Mouse (Mus musculus) midbrain, embryonic 10.5 days (tissue): ENCODE results near the gene Luc7l. TPM values are rescaled to one million over a fixed set of nuclear protein-coding genes. Genes with fewer than 3 reads are reported as not detected.
"Not testable (repeated sequence)": the region's sequence is repeated elsewhere in the genome, so short reads cannot be mapped to it uniquely, and the experiment has no call there.

ENCODE experiments used
- DNase-seq: peaks from one replicate; pipeline ENCODE4 v3.0.0-alpha.2; 2017; ENCODE audit warnings: low spot score
- H3K27ac ChIP-seq: fragments of 300-500 bp; sonication (generic); replicated peaks from 2 replicates; pipeline ENCODE4 v1.5.1; 2016; ENCODE audit warnings: mild to moderate bottlenecking
- H3K27me3 ChIP-seq: fragments of 300-500 bp; sonication (generic); 2 replicates; pipeline ENCODE4 v1.6.1; 2016; ENCODE audit warnings: low read depth, mild to moderate bottlenecking; ENCODE audit not compliant: poor library complexity, severe bottlenecking
- H3K36me3 ChIP-seq: fragments of 300-500 bp; sonication (generic); 2 replicates; pipeline ENCODE4 v1.6.1; 2016; ENCODE audit warnings: mild to moderate bottlenecking, moderate library complexity
- H3K4me1 ChIP-seq: fragments of 300-500 bp; sonication (generic); 2 replicates; pipeline ENCODE4 v1.6.1; 2016
- H3K4me3 ChIP-seq: fragments of 300-500 bp; sonication (generic); 2 replicates; pipeline ENCODE4 v1.5.1; 2016; ENCODE audit warnings: mild to moderate bottlenecking, moderate library complexity
- H3K9me3 ChIP-seq: fragments of 300-500 bp; sonication (generic); replicated peaks from 2 replicates; pipeline ENCODE4 v1.6.1; 2016; ENCODE audit warnings: mild to moderate bottlenecking
- WGBS: fragments of 180-500 bp; shearing (Covaris S2); methylation state at CpG from one replicate; pipeline ENCODE4 v1.1.7; 2016; 5-methylcytosine and 5-hydroxymethylcytosine counted together
- polyA plus RNA-seq: library from polyadenylated mRNA; unstranded; fragments of >200 nt; fragmentation: Nextera tagmentation; extraction: Ambion mirVana; gene quantifications from 2 replicates; pipeline ENCODE4 v1.2.1, GENCODE M21; 2016

Gene Luc7l
- polyA plus RNA-seq, 1 experiment from 2014 or later: 131 TPM

- H3K4me3 ChIP-seq: no peak overlapping the region
- no peaks in the 10 kb centered on the region for H3K27me3 ChIP-seq
- no peaks in the 10 kb centered on the region for H3K9me3 ChIP-seq
- no peaks in the 10 kb centered on the region for H3K4me1 ChIP-seq
- no peak overlapping the region for H3K27ac ChIP-seq
- no peak for DNase-seq
- 87% methylated on average over 1 of the region's 1 CpGs for WGBS
- H3K36me3 ChIP-seq: peaks cover 98% of the 10 kb centered on the region
Measured at GRCm38 (mm10) chr17:26268851-26269250, 16.2 kb downstream of the Luc7l start.

GRCm38 (mm10) chr17:26269577-26269976 is 16.9 kb downstream of the Luc7l start:
- not testable (repeated sequence) for H3K4me1 ChIP-seq, H3K27ac ChIP-seq, H3K27me3 ChIP-seq, DNase-seq, H3K4me3 ChIP-seq, H3K9me3 ChIP-seq
- 98% methylated on average over 10 of the region's 10 CpGs for WGBS
- peaks cover 98% of the 10 kb centered on the region for H3K36me3 ChIP-seq

GRCm38 (mm10) chr17:26272586-26272985 is 19.9 kb downstream of the Luc7l start:
- H3K9me3 ChIP-seq: no peaks in the 10 kb centered on the region
- H3K4me1 ChIP-seq: no peaks in the 10 kb centered on the region
- 94% methylated on average over 3 of the region's 3 CpGs for WGBS
- H3K27me3 ChIP-seq: no peaks in the 10 kb centered on the region
- DNase-seq: no peak
- no peak overlapping the region for H3K4me3 ChIP-seq
- H3K36me3 ChIP-seq: peaks cover 97% of the 10 kb centered on the region
- no peak overlapping the region for H3K27ac ChIP-seq

- Histone ChIP-seq H3K4me3 (no peak overlapping the region), H3K9me3 (no peaks in the 10 kb centered on the region), H3K36me3 (peaks cover 98% of the 10 kb centered on the region), H3K27ac (no peak overlapping the region), H3K4me1 (no peaks in the 10 kb centered on the region), H3K27me3 (no peaks in the 10 kb centered on the region)
- DNase-seq: no peak
- 93% methylated on average over 13 of the region's 13 CpGs for WGBS
Measured at GRCm38 (mm10) chr17:26275933-26276332, 23.2 kb downstream of the Luc7l start.

- Histone ChIP-seq H3K9me3 (no peaks in the 10 kb centered on the region), H3K36me3 (peaks cover 98% of the 10 kb centered on the region), H3K27ac (no peak overlapping the region), H3K4me1 (no peaks in the 10 kb centered on the region), H3K4me3 (no peak overlapping the region), H3K27me3 (no peaks in the 10 kb centered on the region)
- WGBS: 98% methylated on average over 4 of the region's 4 CpGs
- DNase-seq: peak; percentile 33
Measured at GRCm38 (mm10) chr17:26276711-26277110, 24.0 kb downstream of the Luc7l start.

GRCm38 (mm10) chr17:26286199-26286955 is 33.7 kb downstream of the Luc7l start:
- Histone ChIP-seq H3K4me1 (no peaks in the 10 kb centered on the region), H3K9me3 (peaks cover 6% of the 10 kb centered on the region), H3K4me3 (no peak overlapping the region), H3K27me3 (no peaks in the 10 kb centered on the region), H3K27ac (no peak overlapping the region), H3K36me3 (peaks cover 100% of the 10 kb centered on the region)
- DNase-seq: no peak
- whole genome bisulfite sequencing: 87% methylated on average over 8 of the region's 8 CpGs

- Histone ChIP-seq H3K36me3 (peaks cover 76% of the 10 kb centered on the region), H3K4me3 (no peak overlapping the region), H3K9me3 (peaks cover 20% of the 10 kb centered on the region), H3K27me3 (no peaks in the 10 kb centered on the region), H3K4me1 (no peaks in the 10 kb centered on the region), H3K27ac (no peak overlapping the region)
- no peak for DNase-seq
- WGBS: 84% methylated on average over 4 of the region's 4 CpGs
Measured at GRCm38 (mm10) chr17:26289475-26289874, 36.8 kb downstream of the Luc7l start.

GRCm38 (mm10) chr17:26298318-26298717 is 45.6 kb downstream of the Luc7l start:
- not testable (repeated sequence) for DNase-seq, H3K27me3 ChIP-seq, H3K4me3 ChIP-seq, H3K36me3 ChIP-seq, H3K4me1 ChIP-seq, H3K27ac ChIP-seq
- WGBS: 89% methylated on average over 4 of the region's 4 CpGs
- peaks cover 24% of the 10 kb centered on the region for H3K9me3 ChIP-seq

- H3K27me3 ChIP-seq: peaks cover 9% of the 10 kb centered on the region
- H3K36me3 ChIP-seq: no peaks in the 10 kb centered on the region
- no peaks in the 10 kb centered on the region for H3K4me1 ChIP-seq
- DNase-seq: peak; percentile 61
- 22% methylated on average over 6 of the region's 6 CpGs for WGBS
- H3K27ac ChIP-seq: no peak overlapping the region
- no peaks in the 10 kb centered on the region for H3K9me3 ChIP-seq
- H3K4me3 ChIP-seq: no peak overlapping the region
Measured at GRCm38 (mm10) chr17:26314291-26314690, 61.6 kb downstream of the Luc7l start.

GRCm38 (mm10) chr17:26315474-26315873 is 62.8 kb downstream of the Luc7l start:
- no peak overlapping the region for H3K4me3 ChIP-seq
- no peaks in the 10 kb centered on the region for H3K36me3 ChIP-seq
- H3K27ac ChIP-seq: no peak overlapping the region
- DNase-seq: no peak
- no peaks in the 10 kb centered on the region for H3K4me1 ChIP-seq
- H3K9me3 ChIP-seq: no peaks in the 10 kb centered on the region; the same call in 1 of the 2 replicates
- WGBS: 36% methylated on average over 10 of the region's 10 CpGs
- peaks cover 9% of the 10 kb centered on the region for H3K27me3 ChIP-seq

- Histone ChIP-seq H3K9me3 (no peaks in the 10 kb centered on the region; the same call in 1 of the 2 replicates), H3K27me3 (peaks cover 9% of the 10 kb centered on the region), H3K4me1 (no peaks in the 10 kb centered on the region), H3K36me3 (no peaks in the 10 kb centered on the region), H3K4me3 (no peak overlapping the region), H3K27ac (no peak overlapping the region)
- DNase-seq: no peak
- 90% methylated on average over 1 of the region's 1 CpGs for WGBS
Measured at GRCm38 (mm10) chr17:26318441-26318840, 65.7 kb downstream of the Luc7l start.
